Mouse (Mus musculus): Measurements from ENCODE around the gene Smpdl3b. TPM values are rescaled to one million over a fixed set of nuclear protein-coding genes. Genes with fewer than 3 reads are reported as not detected.

The Smpdl3b gene
- total RNA-seq, 2 experiments from 2014 or later, result 1.2 to 1.3 TPM

GRCm38 (mm10) chr4:132733071-132733770, 23.8 kb downstream of the Smpdl3b start:
- DNase-seq, result no peak

DNA sequence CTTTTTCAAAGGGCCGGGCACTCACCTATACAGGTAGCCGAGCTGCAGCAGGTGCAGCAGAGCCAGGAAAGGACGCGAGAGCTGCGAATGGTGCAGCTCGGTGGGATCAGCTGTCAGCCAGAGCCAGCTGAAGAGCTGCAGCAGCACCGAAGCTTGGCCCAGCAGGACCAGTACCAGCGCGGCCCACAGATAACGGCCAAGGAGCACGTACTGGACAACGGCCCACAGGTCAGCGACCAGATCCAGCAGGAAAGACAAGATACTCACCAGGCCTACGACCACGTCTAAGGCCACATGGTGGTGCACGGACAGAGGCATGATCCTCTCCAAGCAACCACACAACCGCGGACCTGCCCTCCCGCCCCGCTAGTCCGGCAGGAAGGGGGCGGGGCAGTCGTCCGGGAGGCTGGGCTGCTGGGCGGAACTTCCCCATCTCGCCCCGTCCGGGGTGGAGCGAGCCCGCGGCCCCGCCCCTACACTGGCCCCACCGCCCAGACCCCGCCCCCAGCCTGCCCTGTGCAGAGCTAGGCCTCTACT, 24.8 kb downstream of the Smpdl3b start, which contains the start of gene Xkr8:
Gene Xkr8 (minus strand): TSS at position 399 of the 537 bp plus-strand sequence.
- peak; percentile 98 for DNase-seq

DNA sequence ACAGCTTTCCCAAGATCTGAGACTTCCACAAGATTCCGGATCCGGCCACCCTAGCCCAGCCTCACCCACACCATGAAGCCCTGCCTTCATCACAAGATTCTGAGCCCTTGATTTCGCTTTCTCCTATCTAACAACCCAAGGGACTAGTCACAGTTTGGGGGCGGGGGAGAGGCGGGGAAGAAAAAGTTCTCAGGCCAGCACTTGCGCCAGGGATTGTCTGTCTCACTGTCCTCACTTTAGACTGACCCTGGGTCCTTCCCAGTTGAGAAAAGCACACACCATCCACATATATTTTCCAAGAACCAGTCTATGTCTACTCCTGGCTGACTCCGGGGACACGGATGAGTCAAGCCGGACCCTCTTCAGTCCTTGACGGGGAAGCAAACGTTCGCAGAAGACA, 25.4 kb downstream of the Smpdl3b start:
- DNase-seq, result peak; percentile 21

DNA sequence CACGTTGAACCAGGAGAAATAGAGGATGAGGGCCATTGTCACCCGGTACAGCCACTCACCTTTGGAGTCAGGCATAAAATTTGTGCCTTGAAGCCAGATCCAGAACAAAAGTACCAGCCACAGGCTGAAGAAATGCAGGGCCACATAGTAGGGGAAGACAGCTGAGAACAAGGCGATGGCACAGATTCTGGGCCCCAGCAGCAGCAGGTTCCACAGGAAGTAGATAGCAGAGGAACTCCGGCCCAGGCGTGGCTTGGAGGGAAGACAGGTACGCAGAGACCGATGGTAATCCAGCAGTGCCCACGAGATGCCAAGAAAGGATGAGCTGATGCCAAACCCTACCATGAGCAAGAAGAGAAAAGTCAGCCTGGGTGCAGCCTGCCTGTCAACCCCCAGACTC, 28.8 kb downstream of the Smpdl3b start:
- DNase-seq, result no peak

DNA sequence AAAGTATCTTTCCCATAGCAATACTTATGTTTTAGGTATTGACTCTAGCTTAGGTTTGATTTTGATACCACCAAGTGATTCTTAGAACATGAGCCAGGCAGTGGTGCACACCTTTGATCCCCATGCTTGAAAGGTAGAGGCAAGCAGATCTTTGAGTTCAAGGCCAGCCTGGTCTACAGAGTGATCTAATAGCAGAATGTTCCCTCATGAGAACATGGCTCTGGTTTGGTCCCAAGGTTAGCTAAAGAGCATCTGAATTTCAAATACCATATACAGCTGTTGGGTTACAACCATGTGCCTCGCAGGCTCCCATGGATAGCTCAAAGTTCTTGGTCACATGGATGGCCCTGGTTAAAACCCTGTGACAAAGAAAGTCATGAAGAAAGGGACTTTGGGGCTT, 38.8 kb downstream of the Smpdl3b start:
- DNase-seq, result no peak

GRCm38 (mm10) chr4:132713181-132713580, 43.9 kb downstream of the Smpdl3b start:
- no peak for DNase-seq

DNA sequence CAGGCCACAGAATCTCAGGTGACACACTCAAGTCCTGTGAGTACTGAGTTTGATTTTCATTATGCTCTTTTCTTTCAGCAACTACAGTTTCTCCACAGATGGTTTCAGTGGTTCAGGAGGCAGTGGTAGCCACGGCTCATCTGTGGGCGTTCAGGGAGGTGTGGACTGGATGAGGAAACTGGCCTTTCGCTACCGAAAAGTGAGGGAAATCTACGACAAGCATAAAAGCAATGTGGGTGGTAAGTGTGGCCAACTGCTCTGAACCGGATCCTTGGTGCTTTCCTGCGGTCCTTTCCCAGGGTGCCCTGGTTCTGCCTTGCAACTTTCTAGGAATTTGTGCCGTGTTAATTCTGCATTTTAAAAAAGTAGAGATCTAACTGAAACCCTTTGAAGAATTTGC, 50.2 kb downstream of the Smpdl3b start:
- DNase-seq, result no peak

GRCm38 (mm10) chr4:132702076-132702475, 55.0 kb downstream of the Smpdl3b start:
- no peak for DNase-seq

- no peak for DNase-seq
These were observed 63.7 kb downstream of the Smpdl3b start for GRCm38 (mm10) chr4:132693366-132693765.

DNA sequence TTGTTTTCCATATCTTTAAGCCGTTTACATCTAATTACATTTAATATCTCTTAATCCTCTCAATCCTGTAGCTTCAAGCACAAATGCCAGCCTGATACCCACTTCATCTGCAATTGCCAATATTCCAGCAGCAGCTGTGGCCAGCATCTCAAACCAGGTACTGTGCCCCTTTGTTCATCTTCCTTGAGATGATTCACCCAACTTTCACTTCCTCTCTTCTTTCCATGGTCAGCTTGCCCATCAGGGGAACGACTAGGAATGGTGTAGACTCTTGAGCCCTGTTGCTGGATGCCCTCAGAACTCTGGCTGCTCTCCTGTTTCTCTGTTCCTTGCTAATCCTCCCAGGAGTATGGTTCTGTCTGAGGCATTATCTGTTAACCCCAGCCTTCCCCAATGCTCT, 67.4 kb downstream of the Smpdl3b start:
- no peak for DNase-seq

Other genes starting within 250 kb of the Smpdl3b start
- gene Sesn2, start 246.8 kb downstream of the Smpdl3b start, total RNA-seq (2021), result 10 to 100 TPM; 11.6 to 26.0 TPM
- 100 to 1,000 TPM; 311 to 337 TPM for gene Atpif1, start 223.6 kb downstream of the Smpdl3b start, total RNA-seq (2021)
- 10 to 100 TPM; 73.9 to 87.0 TPM for gene Dnajc8, start 221.7 kb downstream of the Smpdl3b start, total RNA-seq (2021)
- 1 to 10 TPM; 1.9 to 2.3 TPM for gene Ptafr, start 193.2 kb downstream of the Smpdl3b start, total RNA-seq (2021)
- gene Eya3, start 118.3 kb downstream of the Smpdl3b start, total RNA-seq (2021), result 10 to 100 TPM; 22.5 to 24.9 TPM
- 1 to 10 TPM; 3.5 to 3.8 TPM for gene Xkr8, start 24.7 kb downstream of the Smpdl3b start, total RNA-seq (2021)
- gene Rpa2, start 11.1 kb upstream of the Smpdl3b start, total RNA-seq (2021), result 10 to 100 TPM; 17.6 to 23.2 TPM
- gene Themis2, start 39.1 kb upstream of the Smpdl3b start, total RNA-seq (2021), result 1 to 10 TPM; 3.5 to 5.6 TPM
- 10 to 100 TPM; 41.6 to 44.6 TPM for gene Ppp1r8, start 85.9 kb upstream of the Smpdl3b start, total RNA-seq (2021)
- 10 to 100 TPM; 52.0 to 53.2 TPM for gene Stx12, start 127.3 kb upstream of the Smpdl3b start, total RNA-seq (2021)
- 10 to 100 TPM; 36.9 to 37.0 TPM for gene Fam76a, start 165.3 kb upstream of the Smpdl3b start, total RNA-seq (2021)
- gene Fgr, start 216.8 kb upstream of the Smpdl3b start, total RNA-seq (2021), result 1 to 10 TPM; 1.3 to 1.6 TPM

Measured in adrenal gland, postnatal 10 days (tissue).